In the genomic region with DNA sequence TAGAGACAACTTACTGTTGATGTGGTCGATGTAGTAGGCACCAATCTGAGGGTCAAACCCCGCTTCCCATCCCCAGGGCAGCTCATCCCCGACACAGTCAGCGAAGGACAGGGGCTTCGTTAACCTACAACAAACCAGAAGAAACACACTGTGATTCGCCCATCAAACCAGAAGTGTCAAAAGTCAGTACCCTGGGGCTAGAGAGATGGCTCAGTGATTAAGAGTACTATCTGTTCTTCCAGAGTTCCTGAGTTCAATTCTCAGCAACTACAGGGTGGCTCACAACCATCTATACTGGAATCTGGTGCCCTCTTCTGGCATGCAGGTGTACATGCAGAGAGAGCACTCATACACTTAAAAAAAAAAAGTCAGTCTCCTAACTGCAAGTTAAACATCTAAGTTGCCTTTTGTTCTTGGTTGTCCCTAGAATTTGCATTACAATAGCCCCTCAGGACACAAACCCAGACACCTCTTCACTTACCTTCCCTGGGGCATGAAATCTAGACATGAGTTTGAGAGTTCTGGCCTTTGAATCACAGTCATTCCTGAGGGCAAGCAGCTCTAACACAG, we compare ENCODE assay signal across 17 mouse cellular contexts.
DNase-seq lines count a peak whose midpoint lies in the region; ATAC-seq and TF ChIP-seq lines count a peak whose summit lies in the region.
"Had no signal": no experiment of that assay in that cellular context is flagged by ENCODE, and none has a peak within 500 bp of the region (broad histone marks: within the 10 kb centered on the region; RNA-seq: fewer than 3 reads in every experiment).

No protein-coding gene starts in this region.

- no peak overlapping the region for H3K9ac ChIP-seq in heart, embryonic 12.5 days
- H3K9ac ChIP-seq: forebrain, embryonic 12.5 days; heart, embryonic 15.5 days; lung, embryonic 15.5 days had no signal

- no peak overlapping the region for H3K4me3 ChIP-seq in heart, embryonic 12.5 days
- H3K4me3 ChIP-seq in left cerebral cortex, adult 2 months: no peak overlapping the region
- H3K4me3 ChIP-seq: forebrain, embryonic 12.5 days; heart, embryonic 15.5 days; lung, embryonic 15.5 days had no signal

- peak; percentile 7 for TF ChIP-seq CTCF in left cerebral cortex, adult 2 months (IDR thresholded peaks at IDR 0.05)

- H3K4me1 ChIP-seq in heart, embryonic 12.5 days (replicated peaks): peaks cover 26% of the 10 kb centered on the region
- H3K4me1 ChIP-seq: forebrain, embryonic 12.5 days had no signal

- 87% methylated on average over 6 of the region's 6 CpGs for WGBS in heart, embryonic 12.5 days

- intact Hi-C loops in left cerebral cortex, adult 2 months (cut with DNase I): no loop called here
- intact Hi-C loops in left cerebral cortex, postnatal 25 days (cut with DNase I): no loop called here

- no peak for ATAC-seq in heart, embryonic 12.5 days (ENCODE audit: insufficient number of reproducible peaks, low FRiP score)
- no peak for ATAC-seq in megakaryocyte progenitor cell, adult 5-6 weeks (replicated peaks; ENCODE audit: poor library complexity)
- ATAC-seq: inflammation-experienced regulatory T-cells, adult 6 months; midbrain, embryonic 16.5 days had no signal

- H3K4me2 ChIP-seq in heart, embryonic 12.5 days: no peak overlapping the region
- H3K4me2 ChIP-seq: forebrain, embryonic 12.5 days; heart, embryonic 15.5 days; lung, embryonic 15.5 days had no signal

- H3K9me3 ChIP-seq in heart, embryonic 12.5 days (replicated peaks): no peaks in the 10 kb centered on the region
- H3K9me3 ChIP-seq: forebrain, embryonic 12.5 days; heart, embryonic 15.5 days; lung, embryonic 15.5 days had no signal

- H3K27me3 ChIP-seq in heart, embryonic 12.5 days (replicated peaks): no peaks in the 10 kb centered on the region
- H3K27me3 ChIP-seq: forebrain, embryonic 12.5 days; heart, embryonic 15.5 days; lung, embryonic 15.5 days had no signal

- peak; percentile 65 for DNase-seq in heart, adult 11 months
- no peak for DNase-seq in left cerebral cortex, adult 2 months (ENCODE audit: extremely low spot score in 1 of 2, low spot score in 2 of 2)
- no peak for DNase-seq in left cerebral cortex, postnatal 25 days (ENCODE audit: low spot score in 2 of 2)
- DNase-seq in 416B (ENCODE audit: low read depth): peak; percentile 53
- DNase-seq in MEL-GATA-1-ER (ENCODE audit: extremely low read depth, low read depth): peak; percentile 11
- no peak for DNase-seq in cerebellum, adult 9-10 months
- DNase-seq: cerebellum, postnatal 25 days; kidney, postnatal 25 days; retina, postnatal 1 day; thymus, adult 2 months had no signal

- peaks cover 22% of the 10 kb centered on the region for H3K36me3 ChIP-seq in heart, embryonic 12.5 days

- no peak overlapping the region for H3K27ac ChIP-seq in heart, embryonic 12.5 days (ENCODE audit: poor library complexity, severe bottlenecking)
- H3K27ac ChIP-seq in left cerebral cortex, adult 2 months: no peak overlapping the region
- H3K27ac ChIP-seq: forebrain, embryonic 12.5 days; heart, embryonic 15.5 days; lung, embryonic 15.5 days had no signal

Comparison
In these comparisons a context has a peak if more than half of its experiments do, and no peak if none do; other contexts are left out.
1. DNase-seq: peak in heart, adult 11 months (single experiment), 416B (single experiment) and MEL-GATA-1-ER (single experiment); none in left cerebral cortex, adult 2 months (0 of 2), left cerebral cortex, postnatal 25 days (0 of 2) and cerebellum, adult 9-10 months (single experiment).